Mouse (Mus musculus): ENCODE results near the gene Lsm12. TPM values are rescaled to one million over a fixed set of nuclear protein-coding genes. Genes with fewer than 3 reads are reported as not detected.

Lsm12 gene
- polyA plus RNA-seq, 1 experiment from 2014 or later, result 93.2 TPM

DNA sequence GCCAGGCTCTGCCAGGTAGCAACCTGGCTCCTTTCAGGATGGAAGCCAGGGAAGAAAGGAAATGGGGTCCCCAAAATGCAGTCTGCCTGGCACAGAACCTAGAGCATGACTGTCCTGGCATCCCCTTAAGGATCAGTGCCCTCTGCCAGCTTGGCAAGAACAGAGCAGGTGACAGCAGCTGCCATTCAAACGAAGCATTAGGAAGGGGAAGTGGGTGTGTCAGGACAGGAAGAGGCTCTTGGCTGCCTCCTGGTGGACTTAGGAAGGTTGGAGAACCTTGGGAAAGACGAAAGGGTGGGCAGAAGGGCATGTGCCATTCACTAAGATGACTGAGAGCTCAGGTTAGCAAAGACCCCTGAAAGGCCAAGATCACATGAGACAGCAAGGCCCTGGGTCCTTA, 24.6 kb upstream of the Lsm12 start:
- ATAC-seq (ENCODE audit: insufficient read depth) (no peak), DNase-seq (peak; percentile 58)
- Histone ChIP-seq H3K27me3 (ENCODE audit: insufficient read depth, low read length) (no peaks in the 10 kb centered on the region), H3K36me3 (ENCODE audit: insufficient read depth) (peaks cover 23% of the 10 kb centered on the region; the same call in 1 of the 2 replicates), H3K4me3 (ENCODE audit: low read depth, low read length) (no peak overlapping the region), H3K27ac (ENCODE audit: low read depth) (no peak overlapping the region), H3K9me3 (ENCODE audit: low read depth, low read length) (no peaks in the 10 kb centered on the region), H3K4me2 (no peak overlapping the region), H3K4me1 (ENCODE audit: insufficient read depth) (peaks cover 41% of the 10 kb centered on the region), H3K9ac (no peak overlapping the region)
- 34% methylated on average over 2 of the region's 2 CpGs for WGBS
- TF ChIP-seq CTCF (IDR thresholded peaks at IDR 0.05; ENCODE audit: low read depth), result peak; percentile 67

DNA sequence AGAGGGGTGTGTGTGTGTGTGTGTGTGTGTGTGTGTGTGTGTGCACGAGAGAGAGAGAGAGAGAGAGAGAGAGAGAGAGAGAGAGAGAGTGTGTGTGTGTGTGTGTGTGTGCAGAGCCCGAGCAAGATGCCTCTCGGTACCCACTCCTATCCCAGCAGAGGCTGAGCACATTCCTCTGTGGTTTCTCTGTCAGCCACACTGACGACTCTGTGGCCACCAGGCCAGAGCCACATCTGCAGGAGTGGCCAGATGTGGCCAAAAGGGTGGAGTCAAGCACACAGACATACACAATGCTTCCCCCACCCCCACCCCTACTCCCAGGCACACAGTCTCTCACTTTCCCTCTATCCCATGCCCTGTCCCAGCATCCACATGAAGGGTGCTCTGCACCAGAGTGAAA, 23.8 kb upstream of the Lsm12 start:
- TF ChIP-seq CTCF (IDR thresholded peaks at IDR 0.05; ENCODE audit: low read depth), result no peak
- no peak overlapping the region for H3K4me2 ChIP-seq
- H3K36me3 ChIP-seq (ENCODE audit: insufficient read depth), result peaks cover 32% of the 10 kb centered on the region; the same call in 1 of the 2 replicates
- peaks cover 32% of the 10 kb centered on the region for H3K4me1 ChIP-seq (ENCODE audit: insufficient read depth)
- no peak overlapping the region for H3K27ac ChIP-seq (ENCODE audit: low read depth)
- WGBS, result 29% methylated on average over 3 of the region's 4 CpGs
- no peak overlapping the region for H3K9ac ChIP-seq
- H3K4me3 ChIP-seq (ENCODE audit: low read depth, low read length), result no peak overlapping the region
- H3K27me3 ChIP-seq (ENCODE audit: insufficient read depth, low read length), result no peaks in the 10 kb centered on the region
- H3K9me3 ChIP-seq (ENCODE audit: low read depth, low read length), result no peaks in the 10 kb centered on the region
- DNase-seq (no peak), ATAC-seq (ENCODE audit: insufficient read depth) (0 out of 2 replicates have a peak, but pooled peaks have one; percentile 12)

DNA sequence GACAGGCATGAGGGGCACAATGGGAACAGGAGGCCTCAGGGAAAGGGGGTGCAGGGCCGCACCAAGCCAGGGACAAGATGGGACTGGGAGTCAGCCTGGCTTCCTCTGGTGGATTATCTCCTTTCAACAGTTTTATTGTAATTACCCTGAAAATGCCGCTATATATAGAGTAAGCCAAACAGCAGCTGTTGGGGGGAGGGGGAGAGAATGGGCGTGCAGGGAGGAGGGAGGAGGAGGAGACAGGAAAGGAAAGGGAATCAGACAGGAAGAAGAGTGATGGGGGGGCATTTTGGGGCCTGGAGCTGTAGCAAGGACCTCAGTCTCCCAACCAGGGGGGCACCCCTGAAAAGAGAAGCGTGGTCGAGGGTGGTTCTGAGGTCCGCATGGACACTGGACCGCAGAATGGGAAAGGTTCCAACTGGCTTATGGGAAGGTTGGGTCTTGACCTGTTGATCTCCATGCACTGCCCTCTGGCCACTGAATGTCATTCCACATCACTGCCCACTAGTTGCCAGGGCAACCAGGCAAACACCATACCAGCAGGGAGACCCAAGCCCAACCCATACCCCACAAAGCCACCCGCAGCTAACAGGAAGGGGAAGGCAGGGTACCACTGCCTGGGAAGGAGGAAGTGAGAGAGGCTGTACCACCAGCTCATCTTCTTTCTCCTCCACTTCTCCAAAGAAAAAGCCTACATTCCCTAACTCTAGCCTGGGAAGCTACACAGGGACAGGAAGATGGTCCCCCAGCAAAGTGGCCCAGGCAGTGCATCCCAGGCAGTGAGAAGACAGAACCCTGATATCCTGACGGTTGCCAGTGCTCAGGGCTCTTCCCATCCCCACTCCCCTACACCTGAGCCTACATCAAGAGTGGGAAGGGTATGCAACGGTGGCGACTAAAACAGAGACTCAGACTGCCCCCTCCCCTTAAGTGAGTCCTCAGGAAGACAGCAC, 23.0 kb upstream of the Lsm12 start:
- H3K9me3 ChIP-seq (ENCODE audit: low read depth, low read length), result no peaks in the 10 kb centered on the region
- no peaks in the 10 kb centered on the region for H3K27me3 ChIP-seq (ENCODE audit: insufficient read depth, low read length)
- no peak overlapping the region for H3K9ac ChIP-seq
- H3K4me3 ChIP-seq (ENCODE audit: low read depth, low read length), result no peak overlapping the region
- H3K4me1 ChIP-seq (ENCODE audit: insufficient read depth), result peaks cover 30% of the 10 kb centered on the region
- ATAC-seq (ENCODE audit: insufficient read depth) (peak; percentile 29; the same call in 1 of the 2 replicates), DNase-seq (peak; percentile 67)
- 43% methylated on average over 11 of the region's 11 CpGs for WGBS
- H3K27ac ChIP-seq (ENCODE audit: low read depth), result peak overlapping the region; percentile 52
- peaks cover 39% of the 10 kb centered on the region; the same call in 1 of the 2 replicates for H3K36me3 ChIP-seq (ENCODE audit: insufficient read depth)
- no peak for TF ChIP-seq CTCF (IDR thresholded peaks at IDR 0.05; ENCODE audit: low read depth)
- H3K4me2 ChIP-seq, result peak overlapping the region; percentile 31; the same call in 1 of the 2 replicates

DNA sequence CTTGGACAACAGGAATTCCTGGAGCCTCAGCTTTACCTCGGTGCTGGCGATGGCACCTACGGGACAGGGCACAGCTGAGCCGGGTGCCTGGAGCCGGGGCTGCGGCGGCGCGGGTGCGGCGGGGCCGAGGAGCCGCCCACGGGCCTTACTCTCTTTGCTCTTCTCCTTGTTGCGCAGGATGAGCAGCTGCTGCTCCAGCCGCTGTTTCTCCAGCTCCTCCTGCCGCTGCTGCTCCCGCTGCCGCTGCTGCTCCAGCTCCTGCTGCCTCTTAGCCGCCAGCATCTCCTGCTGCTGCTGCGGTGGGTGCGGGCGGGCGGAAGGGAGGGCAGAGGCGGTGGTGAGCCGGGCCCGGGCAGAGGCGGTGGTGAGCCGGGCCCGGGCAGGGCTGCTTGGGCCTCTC, 21.4 kb upstream of the Lsm12 start:
- TF ChIP-seq CTCF (IDR thresholded peaks at IDR 0.05; ENCODE audit: low read depth), result no peak
- 68% methylated on average over 30 of the region's 30 CpGs for WGBS
- Histone ChIP-seq H3K9me3 (ENCODE audit: low read depth, low read length) (no peaks in the 10 kb centered on the region), H3K4me1 (ENCODE audit: insufficient read depth) (peaks cover 19% of the 10 kb centered on the region), H3K4me2 (no peak overlapping the region), H3K27ac (ENCODE audit: low read depth) (no peak overlapping the region; the same call in 1 of the 2 replicates), H3K9ac (peak overlapping the region; percentile 11; the same call in 1 of the 2 replicates), H3K36me3 (ENCODE audit: insufficient read depth) (peaks cover 51% of the 10 kb centered on the region), H3K4me3 (ENCODE audit: low read depth, low read length) (no peak overlapping the region), H3K27me3 (ENCODE audit: insufficient read depth, low read length) (no peaks in the 10 kb centered on the region)
- DNase-seq (no peak), ATAC-seq (ENCODE audit: insufficient read depth) (no peak)

DNA sequence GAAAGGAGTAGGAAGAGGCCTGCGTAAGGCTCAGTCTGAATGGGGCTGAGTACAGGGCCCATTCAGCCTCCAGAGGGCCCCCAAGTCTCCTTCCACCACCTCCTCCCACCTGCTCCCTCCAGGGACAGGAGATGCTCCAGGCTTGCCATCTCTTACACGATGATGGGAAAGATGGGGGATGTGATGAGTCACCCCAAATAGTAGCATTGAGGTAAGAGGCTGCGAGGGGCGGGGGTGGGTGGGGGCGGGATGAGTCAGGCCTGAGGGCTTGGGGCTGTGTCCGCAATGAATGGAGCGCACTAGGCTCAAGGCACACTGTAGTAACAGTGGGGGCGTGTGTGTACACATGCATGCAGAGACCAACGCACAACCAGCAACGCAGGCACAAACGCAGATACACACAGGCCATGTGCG, 16.3 kb upstream of the Lsm12 start:
- WGBS, result 77% methylated on average over 12 of the region's 12 CpGs
- peaks cover 89% of the 10 kb centered on the region for H3K36me3 ChIP-seq (ENCODE audit: insufficient read depth)
- peak; percentile 36; the same call in 1 of the 2 replicates for TF ChIP-seq CTCF (IDR thresholded peaks at IDR 0.05; ENCODE audit: low read depth)
- no peaks in the 10 kb centered on the region for H3K9me3 ChIP-seq (ENCODE audit: low read depth, low read length)
- no peak overlapping the region for H3K4me3 ChIP-seq (ENCODE audit: low read depth, low read length)
- no peaks in the 10 kb centered on the region for H3K27me3 ChIP-seq (ENCODE audit: insufficient read depth, low read length)
- DNase-seq (no peak), ATAC-seq (ENCODE audit: insufficient read depth) (no peak)
- no peak overlapping the region for H3K27ac ChIP-seq (ENCODE audit: low read depth)
- no peak overlapping the region for H3K9ac ChIP-seq
- no peak overlapping the region for H3K4me2 ChIP-seq
- H3K4me1 ChIP-seq (ENCODE audit: insufficient read depth), result no peaks in the 10 kb centered on the region

DNA sequence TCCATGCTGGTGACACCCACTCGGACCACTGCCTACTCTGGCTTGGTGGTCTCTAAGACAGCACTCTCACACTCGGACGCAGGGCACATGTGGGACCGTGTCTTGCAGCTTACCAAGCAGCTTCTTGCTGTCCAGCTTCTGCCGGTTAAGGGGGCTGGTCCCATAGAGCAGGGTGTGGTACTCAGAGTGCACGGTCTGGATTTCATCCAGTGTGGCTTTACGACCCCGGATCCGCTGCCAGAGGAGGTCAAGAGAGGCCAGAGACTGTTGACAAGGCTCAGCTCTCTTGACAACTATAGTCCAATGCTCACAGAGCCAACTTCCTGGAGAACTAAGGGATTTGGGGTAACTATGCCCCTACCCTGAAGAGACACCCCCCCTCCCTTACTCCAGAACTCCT, 14.8 kb upstream of the Lsm12 start:
- H3K9me3 ChIP-seq (ENCODE audit: low read depth, low read length), result no peaks in the 10 kb centered on the region
- 62% methylated on average over 9 of the region's 9 CpGs for WGBS
- H3K4me1 ChIP-seq (ENCODE audit: insufficient read depth), result no peaks in the 10 kb centered on the region
- no peak overlapping the region for H3K9ac ChIP-seq
- H3K27me3 ChIP-seq (ENCODE audit: insufficient read depth, low read length), result no peaks in the 10 kb centered on the region
- no peak for ATAC-seq (ENCODE audit: insufficient read depth)
- no peak overlapping the region for H3K4me2 ChIP-seq
- H3K27ac ChIP-seq (ENCODE audit: low read depth), result no peak overlapping the region
- no peak overlapping the region for H3K4me3 ChIP-seq (ENCODE audit: low read depth, low read length)
- DNase-seq, result no peak
- H3K36me3 ChIP-seq (ENCODE audit: insufficient read depth), result peaks cover 95% of the 10 kb centered on the region
- no peak for TF ChIP-seq CTCF (IDR thresholded peaks at IDR 0.05; ENCODE audit: low read depth)

DNA sequence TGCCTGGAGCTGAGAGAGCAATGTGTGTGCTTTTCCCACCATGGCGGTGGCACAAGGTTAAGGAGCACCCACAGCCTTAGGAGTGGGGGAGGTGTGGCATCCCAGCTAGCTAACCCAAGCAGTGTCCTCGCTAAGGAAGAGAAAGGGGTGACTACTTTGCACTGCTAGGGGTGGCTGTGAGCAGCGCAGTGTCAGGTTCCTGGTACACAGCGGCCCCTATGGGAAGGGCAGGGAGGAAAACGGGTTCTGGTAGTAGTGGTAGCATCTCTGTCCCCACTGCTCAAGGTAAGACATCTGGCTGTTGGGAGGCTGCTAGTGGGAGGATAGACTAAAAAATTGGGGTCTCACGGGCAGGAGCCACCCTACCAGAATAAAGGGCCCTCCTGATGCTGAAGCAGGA, 13.1 kb upstream of the Lsm12 start:
- Histone ChIP-seq H3K27ac (ENCODE audit: low read depth) (no peak overlapping the region), H3K9ac (no peak overlapping the region), H3K36me3 (ENCODE audit: insufficient read depth) (peaks cover 95% of the 10 kb centered on the region), H3K27me3 (ENCODE audit: insufficient read depth, low read length) (no peaks in the 10 kb centered on the region), H3K9me3 (ENCODE audit: low read depth, low read length) (no peaks in the 10 kb centered on the region), H3K4me2 (no peak overlapping the region), H3K4me3 (ENCODE audit: low read depth, low read length) (no peak overlapping the region), H3K4me1 (ENCODE audit: insufficient read depth) (no peaks in the 10 kb centered on the region)
- 71% methylated on average over 6 of the region's 6 CpGs for WGBS
- ATAC-seq (ENCODE audit: insufficient read depth), result no peak
- DNase-seq, result no peak
- peak; percentile 34; the same call in 1 of the 2 replicates for TF ChIP-seq CTCF (IDR thresholded peaks at IDR 0.05; ENCODE audit: low read depth)

All from lung, embryonic 14.5 days (tissue).